Mouse (Mus musculus): Measurements from ENCODE around the gene Ifi211. TPM values are rescaled to one million over a fixed set of nuclear protein-coding genes. Genes with fewer than 3 reads are reported as not detected.

Gene Ifi211
- total RNA-seq (2023) = not detected

DNA sequence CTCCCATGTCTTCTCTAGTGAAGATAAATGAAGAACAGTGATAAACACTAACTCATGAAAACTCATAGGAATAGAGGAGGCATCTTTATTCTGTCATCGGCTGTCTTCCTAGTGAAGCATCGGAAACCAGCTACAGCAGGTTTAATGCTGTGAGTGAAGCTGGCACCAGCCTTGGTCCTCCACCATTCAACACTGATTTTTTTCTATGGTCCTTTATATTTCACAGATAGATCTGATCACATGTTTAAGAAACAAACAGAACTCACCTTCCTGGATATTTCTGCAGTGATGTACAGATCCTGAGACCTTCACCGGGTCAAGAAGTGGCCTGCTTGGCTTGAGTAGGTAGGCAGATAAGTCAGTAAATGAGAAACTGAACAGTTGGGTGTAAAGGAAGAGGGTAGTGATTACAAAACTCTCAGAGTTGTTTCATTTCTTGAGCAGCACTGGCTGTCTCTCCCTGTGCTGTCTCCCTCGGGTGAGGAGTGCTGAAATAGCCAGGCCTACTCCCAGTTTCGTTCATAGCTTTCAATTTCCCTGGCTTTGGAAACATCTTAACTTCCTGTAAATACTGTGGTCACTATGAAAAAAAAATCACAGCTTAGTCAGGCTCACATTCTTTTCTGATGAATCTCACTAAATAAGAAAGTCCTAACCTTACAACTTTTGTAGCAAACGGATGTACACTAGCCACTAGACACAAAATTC lies at the start of gene Ifi211:
TSS of gene Ifi211 (minus strand) at position 499 of the 708 bp plus-strand sequence.

GRCm38 (mm10) chr1:173941924-173942779 lies 29.3 kb upstream of the Ifi211 start, which contains the start of the genes Mndal and Ifi203:
TSS of gene Mndal (minus strand) at chr1:173942491.
TSS of gene Ifi203 (minus strand) at chr1:173942672.

Other genes with a start within 250 kb of the Ifi211 start
- 111 TPM for gene Ifi208, start 239.4 kb downstream of the Ifi211 start, total RNA-seq (2023)
- 2.2 TPM for gene Ifi207, start 171.3 kb downstream of the Ifi211 start, total RNA-seq (2023)
- 6.3 TPM for gene Ifi204, start 146.1 kb downstream of the Ifi211 start, total RNA-seq (2023)
- gene Mndal, start 29.4 kb upstream of the Ifi211 start, total RNA-seq (2023) = 269 TPM
- 172 TPM for gene Ifi203, start 29.6 kb upstream of the Ifi211 start, total RNA-seq (2023)
- not detected for gene Ifi202b, start 69.7 kb upstream of the Ifi211 start, total RNA-seq (2023)
- gene Ifi205, start 118.8 kb upstream of the Ifi211 start, total RNA-seq (2023) = 5.3 TPM
- not detected for gene Olfr433, start 127.7 kb upstream of the Ifi211 start, total RNA-seq (2023)
- not detected for gene Olfr432, start 136.2 kb upstream of the Ifi211 start, total RNA-seq (2023)
- not detected for gene Olfr430, start 153.6 kb upstream of the Ifi211 start, total RNA-seq (2023)
- not detected for gene Olfr429, start 171.3 kb upstream of the Ifi211 start, total RNA-seq (2023)
- gene Olfr427, start 183.8 kb upstream of the Ifi211 start, total RNA-seq (2023) = not detected
- gene Olfr231, start 208.1 kb upstream of the Ifi211 start, total RNA-seq (2023) = not detected
- gene Olfr424, start 218.5 kb upstream of the Ifi211 start, total RNA-seq (2023) = not detected
- not detected for gene Olfr420, start 242.6 kb upstream of the Ifi211 start, total RNA-seq (2023)